Mouse (Mus musculus): Measurements from ENCODE around the gene Atg4d. TPM values are rescaled to one million over a fixed set of nuclear protein-coding genes. Genes with fewer than 3 reads are reported as not detected.
"Not testable (repeated sequence)": the region's sequence is repeated elsewhere in the genome, so short reads cannot be mapped to it uniquely, and the experiment has no call there.

The Atg4d gene
- polyA plus RNA-seq (2016; fragmentation: Nextera tagmentation; extraction: Ambion mirVana), result 33.6 and 33.9 TPM in 2 replicates

DNA sequence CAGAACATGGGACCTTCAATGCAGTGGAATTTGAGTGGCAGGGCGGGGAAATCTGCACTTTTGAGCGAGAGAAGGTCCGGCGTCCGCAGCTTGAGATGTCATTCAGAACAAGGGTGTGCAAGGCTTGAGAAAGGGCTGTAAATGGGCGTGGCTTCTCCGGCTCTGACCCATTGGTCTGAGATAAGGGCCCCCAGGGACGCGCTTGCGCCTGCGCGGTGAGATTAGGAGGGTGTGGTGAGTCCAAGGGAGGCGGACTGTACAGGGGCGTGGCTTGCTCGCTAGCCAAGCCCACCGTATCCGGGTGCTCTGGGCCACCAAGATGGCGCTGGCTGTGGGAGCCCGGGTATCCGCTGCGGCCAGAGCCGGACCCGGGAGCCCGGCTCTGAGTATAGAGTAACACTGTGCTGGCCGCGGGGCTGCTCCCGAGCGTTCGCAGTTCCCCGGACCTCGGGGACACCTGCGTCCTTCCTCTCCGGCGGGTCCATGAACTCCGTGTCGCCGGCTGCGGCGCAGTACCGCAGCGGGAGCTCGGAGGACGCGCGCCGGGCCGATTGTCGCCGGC lies at the start of gene Atg4d:
Atg4d (plus strand) TSS at position 294 of the 562 bp plus-strand sequence.
- Histone ChIP-seq H3K36me3 (peaks cover 31% of the 10 kb centered on the region), H3K9me3 (no peaks in the 10 kb centered on the region), H3K27me3 (no peaks in the 10 kb centered on the region), H3K9ac (peak within 1 kb of the TSS; percentile 81), H3K4me3 (peak within 1 kb of the TSS; percentile 80), H3K4me1 (peaks cover 19% of the 10 kb centered on the region), H3K27ac (peak within 1 kb of the TSS; percentile 77), H3K4me2 (replicated peaks) (peak within 1 kb of the TSS; percentile 82)
- ATAC-seq (ENCODE audit: insufficient number of reproducible peaks, insufficient read depth, low FRiP score, low TSS enrichment), result peak; percentile 93
- under 1% methylated on average over 49 of the region's 49 CpGs for WGBS

DNA sequence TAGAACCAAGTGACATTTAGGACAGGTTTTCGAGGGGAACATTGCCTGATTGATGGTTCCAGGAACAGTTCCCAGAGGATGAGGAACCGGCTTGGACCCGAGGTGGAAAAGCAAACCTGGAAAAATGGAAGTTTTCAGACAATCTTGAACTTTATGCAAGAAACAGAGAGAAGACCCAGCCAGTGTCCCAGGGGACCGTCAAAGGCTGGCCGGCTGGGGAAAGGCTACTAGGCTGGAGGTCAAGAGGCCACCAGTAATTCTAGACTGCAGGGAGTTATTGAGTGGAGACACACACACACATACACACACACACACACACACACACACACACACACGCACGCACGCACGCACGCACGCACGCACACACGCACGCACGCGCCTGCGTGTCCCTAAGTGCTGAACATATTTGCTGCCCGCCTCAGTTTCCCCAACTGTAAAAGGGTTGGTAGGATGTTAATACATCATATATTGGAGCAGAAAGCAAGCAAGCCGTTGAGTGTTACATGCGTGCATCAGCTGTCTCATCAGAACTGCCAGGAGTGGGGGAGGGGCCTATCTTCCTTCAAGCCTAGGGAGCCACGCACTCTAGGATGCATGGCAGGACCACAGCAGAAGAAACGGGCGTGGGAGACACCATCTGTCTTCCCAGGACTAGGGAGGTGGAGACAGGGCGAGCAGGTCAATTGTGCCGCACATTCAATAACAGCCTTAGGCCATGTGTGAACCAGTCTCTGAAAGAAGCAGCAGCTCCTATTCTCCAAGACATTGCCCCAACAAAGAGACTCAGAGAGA lies 48.8 kb upstream of the Atg4d start:
- WGBS, result 60% methylated on average over 25 of the region's 25 CpGs
- no peak overlapping the region for H3K27ac ChIP-seq
- H3K4me2 ChIP-seq (replicated peaks), result no peak overlapping the region
- no peak overlapping the region for H3K4me3 ChIP-seq
- H3K9ac ChIP-seq, result no peak overlapping the region
- H3K36me3 ChIP-seq, result no peaks in the 10 kb centered on the region
- H3K9me3 ChIP-seq, result no peaks in the 10 kb centered on the region
- H3K4me1 ChIP-seq, result 0 out of 2 replicates have a peak, but pooled peaks cover 3% of the 10 kb centered on the region
- H3K27me3 ChIP-seq, result no peaks in the 10 kb centered on the region
- no peak for ATAC-seq (ENCODE audit: insufficient number of reproducible peaks, insufficient read depth, low FRiP score, low TSS enrichment)

- Histone ChIP-seq H3K9ac (no peak overlapping the region), H3K4me2 (replicated peaks) (no peak overlapping the region), H3K4me3 (no peak overlapping the region), H3K4me1 (0 out of 2 replicates have a peak, but pooled peaks cover 3% of the 10 kb centered on the region), H3K9me3 (0 out of 2 replicates have a peak, but pooled peaks cover 3% of the 10 kb centered on the region), H3K27ac (no peak overlapping the region), H3K27me3 (no peaks in the 10 kb centered on the region), H3K36me3 (no peaks in the 10 kb centered on the region)
- WGBS, result 43% methylated on average over 3 of the region's 3 CpGs
- ATAC-seq (ENCODE audit: insufficient number of reproducible peaks, insufficient read depth, low FRiP score, low TSS enrichment), result no peak
Observed at GRCm38 (mm10) chr9:21219820-21220219, 45.3 kb upstream of the Atg4d start.

DNA sequence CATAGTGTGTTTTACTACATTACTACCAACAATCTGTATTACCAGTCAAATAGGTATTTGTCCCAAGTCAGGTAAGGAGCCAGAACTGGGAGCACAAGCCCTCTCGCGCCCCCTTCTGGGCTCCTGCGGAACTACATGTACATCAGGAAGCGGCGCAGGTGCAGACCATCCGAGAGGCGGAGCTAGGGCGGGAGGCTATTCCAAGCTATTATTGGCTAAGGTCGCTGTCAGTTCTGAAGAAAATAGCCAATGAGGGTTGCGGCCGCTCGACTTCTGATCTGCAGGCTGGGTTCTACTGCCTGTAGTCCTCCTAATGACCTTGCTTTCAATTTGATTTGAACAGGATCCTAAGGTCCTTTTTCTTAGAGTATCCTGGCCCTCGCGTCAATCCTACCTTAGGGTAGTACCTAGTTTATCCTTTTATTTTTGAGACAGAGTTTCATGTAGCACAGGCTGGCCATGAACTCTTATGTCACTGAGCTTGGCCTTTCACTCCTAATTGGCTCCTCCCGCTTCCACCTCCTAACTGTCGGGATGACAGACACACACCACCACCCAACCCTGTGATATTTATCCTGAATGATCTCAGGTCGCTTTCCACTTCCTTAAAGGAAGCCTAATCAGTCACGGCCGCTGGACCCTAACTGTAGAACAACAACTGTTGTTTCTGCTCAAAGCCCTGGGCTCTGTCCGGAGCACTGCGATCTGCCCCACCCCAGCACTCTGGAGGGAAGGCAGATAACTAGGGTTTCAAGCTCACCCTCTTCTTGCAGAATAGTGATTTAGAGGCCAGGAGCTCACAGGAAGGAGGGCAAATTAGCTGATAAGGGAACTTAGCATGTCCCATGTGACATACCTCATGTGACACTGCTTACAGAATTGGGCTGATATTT lies 44.4 kb upstream of the Atg4d start:
- Histone ChIP-seq H3K9me3 (0 out of 2 replicates have a peak, but pooled peaks cover 3% of the 10 kb centered on the region), H3K9ac (no peak overlapping the region), H3K4me1 (0 out of 2 replicates have a peak, but pooled peaks cover 8% of the 10 kb centered on the region), H3K36me3 (no peaks in the 10 kb centered on the region), H3K4me3 (no peak overlapping the region), H3K27me3 (no peaks in the 10 kb centered on the region), H3K4me2 (replicated peaks) (peak overlapping the region; percentile 40), H3K27ac (no peak overlapping the region)
- WGBS, result 12% methylated on average over 21 of the region's 21 CpGs
- peak; percentile 70; the same call in 1 of the 2 replicates for ATAC-seq (ENCODE audit: insufficient number of reproducible peaks, insufficient read depth, low FRiP score, low TSS enrichment)

DNA sequence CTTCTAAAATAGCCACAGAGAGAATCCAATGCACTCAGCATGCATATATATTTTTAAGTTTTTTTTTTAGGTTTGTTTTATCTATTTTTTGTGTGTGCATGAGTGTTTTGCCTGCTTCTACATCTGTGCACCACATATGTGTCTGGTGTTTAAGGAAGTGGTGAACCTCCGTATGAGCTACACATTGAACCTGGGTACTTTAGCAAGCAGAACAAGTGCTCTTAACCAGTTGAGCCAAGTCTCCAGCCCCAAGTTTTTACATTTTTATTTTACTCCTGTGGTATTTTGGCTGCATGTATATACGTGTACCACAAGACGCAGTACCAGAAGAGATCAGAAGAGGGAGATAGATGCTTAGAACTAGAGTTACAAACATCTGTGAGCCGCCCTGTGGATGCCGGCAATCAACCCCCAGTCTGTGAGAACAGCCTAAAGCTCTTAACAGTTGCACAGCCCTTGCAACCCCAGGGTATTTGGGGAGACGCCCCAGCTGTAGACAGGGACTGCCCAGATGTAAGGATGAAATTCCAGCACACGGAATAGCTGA lies 43.6 kb upstream of the Atg4d start:
- Histone ChIP-seq H3K4me1 (0 out of 2 replicates have a peak, but pooled peaks cover 6% of the 10 kb centered on the region), H3K9ac (no peak overlapping the region), H3K27me3 (no peaks in the 10 kb centered on the region), H3K36me3 (no peaks in the 10 kb centered on the region), H3K4me3 (no peak overlapping the region), H3K4me2 (replicated peaks) (no peak overlapping the region), H3K9me3 (0 out of 2 replicates have a peak, but pooled peaks cover 3% of the 10 kb centered on the region), H3K27ac (no peak overlapping the region)
- WGBS, result 16% methylated on average over 7 of the region's 7 CpGs
- no peak for ATAC-seq (ENCODE audit: insufficient number of reproducible peaks, insufficient read depth, low FRiP score, low TSS enrichment)

- not testable (repeated sequence) for H3K36me3 ChIP-seq; H3K4me3 ChIP-seq; H3K27me3 ChIP-seq; H3K9me3 ChIP-seq; ATAC-seq (ENCODE audit: insufficient number of reproducible peaks, insufficient read depth, low FRiP score, low TSS enrichment); H3K4me2 ChIP-seq (replicated peaks); H3K27ac ChIP-seq; H3K9ac ChIP-seq
- 93% methylated on average over 2 of the region's 2 CpGs for WGBS
- peaks cover 15% of the 10 kb centered on the region for H3K4me1 ChIP-seq
Observed at GRCm38 (mm10) chr9:21223490-21223889, 41.6 kb upstream of the Atg4d start.

DNA sequence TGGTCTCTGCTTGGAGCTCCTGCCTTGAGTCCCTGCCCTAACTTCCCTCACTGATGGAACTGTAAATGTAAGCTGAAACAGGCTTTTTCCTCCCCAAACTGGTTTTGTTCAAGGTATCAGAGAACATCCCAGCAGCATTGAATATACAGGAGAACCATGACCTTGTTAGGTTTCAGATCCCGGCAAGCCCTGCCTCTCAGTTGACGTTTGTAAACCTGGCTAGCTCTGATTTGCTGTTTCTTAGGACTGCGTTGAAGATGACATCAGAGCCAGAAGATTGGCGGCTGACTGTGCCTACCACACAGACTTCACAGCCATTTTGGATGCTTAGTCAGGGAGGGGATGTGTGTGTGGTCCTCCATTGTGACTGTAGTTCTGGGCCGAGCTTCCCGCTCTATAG lies 41.2 kb upstream of the Atg4d start:
- WGBS, result 88% methylated on average over 6 of the region's 6 CpGs
- H3K4me2 ChIP-seq (replicated peaks), result no peak overlapping the region
- no peaks in the 10 kb centered on the region for H3K27me3 ChIP-seq
- no peak for ATAC-seq (ENCODE audit: insufficient number of reproducible peaks, insufficient read depth, low FRiP score, low TSS enrichment)
- no peak overlapping the region for H3K4me3 ChIP-seq
- no peaks in the 10 kb centered on the region; the same call in 1 of the 2 replicates for H3K36me3 ChIP-seq
- 0 out of 2 replicates have a peak, but pooled peaks cover 3% of the 10 kb centered on the region for H3K9me3 ChIP-seq
- peaks cover 17% of the 10 kb centered on the region for H3K4me1 ChIP-seq
- H3K9ac ChIP-seq, result no peak overlapping the region
- H3K27ac ChIP-seq, result no peak overlapping the region

DNA sequence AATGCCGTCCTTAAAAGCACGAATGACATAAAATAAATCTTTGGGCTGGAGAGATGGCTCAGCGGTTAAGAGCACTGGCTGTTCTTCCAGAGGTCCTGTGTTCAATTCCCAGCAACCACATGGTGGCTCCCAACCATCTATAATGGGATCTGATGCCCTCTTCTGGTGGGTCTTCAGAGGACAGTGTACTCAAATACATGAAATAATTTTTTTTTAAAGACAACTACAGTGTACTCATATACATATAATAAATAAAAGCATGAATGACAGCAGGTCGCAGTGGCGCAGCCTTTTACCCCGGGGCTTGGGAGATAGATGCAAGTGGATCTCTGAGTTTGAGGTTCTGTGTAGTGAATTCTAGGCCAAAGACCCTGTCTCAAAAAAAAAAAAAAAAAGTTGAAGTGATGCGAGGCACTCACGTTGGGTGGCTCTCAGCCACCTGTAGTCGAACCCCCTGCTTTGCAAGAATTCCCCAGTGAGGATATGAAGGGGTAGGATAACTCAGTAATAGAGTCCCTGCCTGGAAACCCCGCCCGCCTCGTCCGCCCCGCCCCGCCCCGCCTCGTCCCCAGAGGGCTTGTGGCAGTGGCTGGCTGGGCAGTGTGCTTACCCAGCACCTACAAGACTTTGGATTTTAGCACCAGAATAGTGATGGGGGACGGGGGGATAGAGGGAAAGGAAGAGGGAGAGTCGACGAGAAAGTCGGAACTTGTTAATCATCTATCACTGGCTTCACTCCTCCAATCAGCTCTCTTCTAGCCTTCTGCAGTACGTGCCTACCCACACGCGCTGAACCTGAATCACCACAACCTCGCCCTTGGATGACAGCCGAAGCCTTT lies 40.3 kb upstream of the Atg4d start:
- Histone ChIP-seq H3K27me3 (no peaks in the 10 kb centered on the region), H3K9me3 (0 out of 2 replicates have a peak, but pooled peaks cover 3% of the 10 kb centered on the region), H3K4me2 (replicated peaks) (peak overlapping the region; percentile 41), H3K4me3 (peak overlapping the region; percentile 22; the same call in 1 of the 2 replicates), H3K27ac (no peak overlapping the region), H3K4me1 (peaks cover 17% of the 10 kb centered on the region), H3K36me3 (peaks cover 6% of the 10 kb centered on the region), H3K9ac (0 out of 2 replicates have a peak overlapping the region, but pooled peaks have one; percentile 20)
- 24% methylated on average over 26 of the region's 26 CpGs for WGBS
- no peak for ATAC-seq (ENCODE audit: insufficient number of reproducible peaks, insufficient read depth, low FRiP score, low TSS enrichment)

- no peaks in the 10 kb centered on the region for H3K27me3 ChIP-seq
- H3K9me3 ChIP-seq, result 0 out of 2 replicates have a peak, but pooled peaks cover 3% of the 10 kb centered on the region
- H3K4me3 ChIP-seq, result peak overlapping the region; percentile 22; the same call in 1 of the 2 replicates
- H3K4me1 ChIP-seq, result peaks cover 17% of the 10 kb centered on the region
- whole genome bisulfite sequencing, result 20% methylated on average over 7 of the region's 7 CpGs
- no peak overlapping the region for H3K27ac ChIP-seq
- H3K36me3 ChIP-seq, result peaks cover 12% of the 10 kb centered on the region
- peak overlapping the region; percentile 20; the same call in 1 of the 2 replicates for H3K9ac ChIP-seq
- H3K4me2 ChIP-seq (replicated peaks), result peak overlapping the region; percentile 41
- ATAC-seq (ENCODE audit: insufficient number of reproducible peaks, insufficient read depth, low FRiP score, low TSS enrichment), result no peak
Observed at GRCm38 (mm10) chr9:21225415-21225758, 39.7 kb upstream of the Atg4d start.

GRCm38 (mm10) chr9:21227342-21227741 lies 37.8 kb upstream of the Atg4d start:
- H3K9ac ChIP-seq, result peak overlapping the region; percentile 43; the same call in 1 of the 2 replicates
- H3K9me3 ChIP-seq, result 0 out of 2 replicates have a peak, but pooled peaks cover 3% of the 10 kb centered on the region
- H3K27me3 ChIP-seq, result no peaks in the 10 kb centered on the region
- H3K4me1 ChIP-seq, result peaks cover 17% of the 10 kb centered on the region
- ATAC-seq (ENCODE audit: insufficient number of reproducible peaks, insufficient read depth, low FRiP score, low TSS enrichment), result peak; percentile 29; the same call in 1 of the 2 replicates
- WGBS, result 13% methylated on average over 16 of the region's 16 CpGs
- peak overlapping the region; percentile 19; the same call in 1 of the 2 replicates for H3K4me3 ChIP-seq
- peaks cover 30% of the 10 kb centered on the region for H3K36me3 ChIP-seq
- peak overlapping the region; percentile 46 for H3K4me2 ChIP-seq (replicated peaks)
- H3K27ac ChIP-seq, result no peak overlapping the region

Data from embryonic facial prominence, embryonic 12.5 days (tissue).